Mouse (Mus musculus): ENCODE measurements around the gene Wdr46. TPM values are rescaled to one million over a fixed set of nuclear protein-coding genes. Genes with fewer than 3 reads are reported as not detected.
"Not testable (repeated sequence)": the region's sequence is repeated elsewhere in the genome, so short reads cannot be mapped to it uniquely, and the experiment has no call there.

Gene Wdr46
- total RNA-seq, 2 experiments from 2014 or later: 14.1 to 17.2 TPM

DNA sequence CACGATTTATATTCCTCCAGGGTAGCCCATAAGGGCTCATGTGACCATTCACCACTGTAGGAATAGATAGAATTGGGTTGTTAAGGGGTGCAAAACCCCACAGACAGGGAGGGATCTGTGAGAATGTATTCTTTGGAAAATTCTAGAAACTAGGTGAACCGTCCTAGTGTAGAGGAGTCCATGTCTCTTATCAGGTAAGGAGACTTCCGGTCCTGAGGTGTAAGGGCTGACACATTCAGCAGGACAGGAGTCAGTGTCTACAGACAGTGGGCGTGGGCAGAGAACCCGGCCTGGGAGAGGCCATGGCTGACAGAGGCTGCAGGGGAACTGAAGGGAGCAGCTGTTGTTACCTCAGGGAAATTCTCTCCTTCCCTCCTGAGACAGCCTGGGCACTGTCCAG lies 58.2 kb downstream of the Wdr46 start:
- not testable (repeated sequence) for DNase-seq (ENCODE audit: low spot score in 2 of 2)
- intact Hi-C loops (cut with DNase I): loop anchor here (5.0 kb wide), 1 partner anchor 1294 kb away; no protein-coding TSS in a partner anchor

Other genes with a start within 250 kb of the Wdr46 start
- 10 to 100 TPM; 83.5 to 84.8 TPM for gene March2, start 222.0 kb upstream of the Wdr46 start, total RNA-seq (2021)
- gene Rab11b, start 180.1 kb upstream of the Wdr46 start, total RNA-seq (2021): 100 to 1,000 TPM; 302 to 341 TPM
- 1 to 10 TPM; 5.5 to 6.6 TPM for gene Angptl4, start 158.8 kb upstream of the Wdr46 start, total RNA-seq (2021)
- 10 to 100 TPM; 36.2 to 41.2 TPM for gene Kank3, start 130.1 kb upstream of the Wdr46 start, total RNA-seq (2021)
- gene Rps28, start 116.1 kb upstream of the Wdr46 start, total RNA-seq (2021): 100 to 1,000 TPM; 681 to 713 TPM
- 100 to 1,000 TPM; 229 to 243 TPM for gene Ndufa7, start 116.1 kb upstream of the Wdr46 start, total RNA-seq (2021)
- gene Cd320, start 97.6 kb upstream of the Wdr46 start, total RNA-seq (2021): 10 to 100 TPM; 29.3 to 31.9 TPM
- not detected for gene Gm7029, start 66.8 kb upstream of the Wdr46 start, total RNA-seq (2021)
- 1 to 10 TPM; 3.1 to 3.7 TPM for gene Kifc1, start 50.0 kb upstream of the Wdr46 start, total RNA-seq (2021)
- not detected for gene Platr17, start 35.5 kb upstream of the Wdr46 start, total RNA-seq (2021)
- 10 to 100 TPM; 25.4 to 29.3 TPM for gene Daxx, start 31.2 kb upstream of the Wdr46 start, total RNA-seq (2021)
- 10 to 100 TPM; 23.3 to 35.7 TPM for gene Tapbp, start 24.8 kb upstream of the Wdr46 start, total RNA-seq (2021)
- gene Zbtb22, start 24.8 kb upstream of the Wdr46 start, total RNA-seq (2021): 10 to 100 TPM; 29.7 to 35.2 TPM
- 10 to 100 TPM; 65.1 to 68.3 TPM for gene Rgl2, start 11.1 kb upstream of the Wdr46 start, total RNA-seq (2021)
- gene Pfdn6, start 317 bp upstream of the Wdr46 start, total RNA-seq (2021): 10 to 100 TPM; 88.3 to 99.4 TPM
- gene B3galt4, start 10.8 kb downstream of the Wdr46 start, total RNA-seq (2021): 1 to 10 TPM; 5.6 to 8.1 TPM
- 10 to 100 TPM; 80.3 to 83.6 TPM for gene Vps52, start 15.2 kb downstream of the Wdr46 start, total RNA-seq (2021)
- gene Rps18, start 15.3 kb downstream of the Wdr46 start, total RNA-seq (2021): 100 to 1,000 TPM; 325 to 332 TPM
- 10 to 100 TPM; 10.3 to 13.6 TPM for gene H2-K1, start 59.7 kb downstream of the Wdr46 start, total RNA-seq (2021)
- 10 to 100 TPM; 25.3 to 30.8 TPM for gene Ring1, start 84.0 kb downstream of the Wdr46 start, total RNA-seq (2021)
- gene H2-Ke6, start 87.4 kb downstream of the Wdr46 start, total RNA-seq (2021): 10 to 100 TPM; 27.7 to 30.1 TPM
- gene Slc39a7, start 91.0 kb downstream of the Wdr46 start, total RNA-seq (2021): 10 to 100 TPM; 95.3 to 99.9 TPM
- 10 to 100 TPM; 81.7 to 86.7 TPM for gene Rxrb, start 91.2 kb downstream of the Wdr46 start, total RNA-seq (2021)
- 10 to 100 TPM; 16.6 to 22.6 TPM for gene Col11a2, start 98.8 kb downstream of the Wdr46 start, total RNA-seq (2021)
- gene H2-Oa, start 151.7 kb downstream of the Wdr46 start, total RNA-seq (2021): under 1 TPM in 1 of 2 experiments, not detected in 1; 0.32 TPM
- 10 to 100 TPM; 25.8 to 29.1 TPM for gene H2-DMa, start 178.9 kb downstream of the Wdr46 start, total RNA-seq (2021)
- gene Brd2, start 182.0 kb downstream of the Wdr46 start, total RNA-seq (2021): 100 to 1,000 TPM; 231 to 249 TPM
- 1 to 10 TPM; 1.0 to 1.1 TPM for gene H2-DMb2, start 202.6 kb downstream of the Wdr46 start, total RNA-seq (2021)
- gene H2-DMb1, start 212.4 kb downstream of the Wdr46 start, total RNA-seq (2021): 1 to 10 TPM; 1.1 to 1.6 TPM
- 1 to 10 TPM; 2.1 to 2.8 TPM for gene Tap1, start 246.9 kb downstream of the Wdr46 start, total RNA-seq (2021)
- gene Psmb9, start 247.1 kb downstream of the Wdr46 start, total RNA-seq (2021): 1 to 10 TPM; 1.8 to 2.2 TPM